Mouse (Mus musculus) layer of hippocampus, adult 18-20 months (tissue): ENCODE measurements around the gene Hist1h2bg. TPM values are rescaled to one million over a fixed set of nuclear protein-coding genes. Genes with fewer than 3 reads are reported as not detected.

Experiments used
- DNase-seq, 2 experiments: peaks; one replicate each; pipeline ENCODE4 v3.0.0; 2022; ENCODE audit warnings: low spot score in 2 of 2
- long read RNA-seq: library from polyadenylated mRNA; stranded (forward); transcript quantifications from one replicate; pipeline ENCODE4 v2.0.0, GENCODE M21; 2021
- total RNA-seq, 2 experiments: library from RNA; stranded (reverse); gene quantifications; 2 replicates each; pipeline ENCODE4 v1.2.3; 2021

Gene Hist1h2bg
- total RNA-seq = 10 to 100 TPM; 58.3 to 66.2 TPM
- long read RNA-seq = 0 reads

DNA sequence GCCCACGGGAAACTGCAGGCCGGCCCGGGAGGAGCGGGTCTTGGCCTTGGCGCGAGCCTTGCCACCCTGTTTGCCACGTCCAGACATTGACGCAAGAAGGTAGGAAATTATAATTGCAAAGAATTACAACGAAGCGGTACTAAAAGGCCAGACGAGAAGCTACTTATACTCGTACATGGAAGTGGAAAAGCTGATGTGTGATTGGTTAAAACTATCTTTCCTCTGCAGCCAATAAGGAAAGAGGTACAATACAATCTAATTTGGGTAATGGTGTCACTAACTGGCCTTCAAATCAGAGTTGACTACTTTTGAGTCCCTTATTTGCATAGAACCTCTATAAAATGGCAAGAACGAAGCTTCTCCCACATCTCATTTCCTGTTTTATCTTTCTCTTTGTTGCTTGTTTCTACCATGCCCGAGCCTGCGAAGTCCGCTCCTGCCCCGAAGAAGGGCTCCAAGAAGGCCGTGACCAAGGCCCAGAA lies at the start of gene Hist1h2bg, which contains the start of gene Hist1h2ae:
Gene Hist1h2bg (plus strand): TSS at position 375 of the 482 bp plus-strand sequence.
Gene Hist1h2ae (minus strand): TSS at position 199 of the 482 bp plus-strand sequence.
- DNase-seq = peak; percentile 78 to 88

DNA sequence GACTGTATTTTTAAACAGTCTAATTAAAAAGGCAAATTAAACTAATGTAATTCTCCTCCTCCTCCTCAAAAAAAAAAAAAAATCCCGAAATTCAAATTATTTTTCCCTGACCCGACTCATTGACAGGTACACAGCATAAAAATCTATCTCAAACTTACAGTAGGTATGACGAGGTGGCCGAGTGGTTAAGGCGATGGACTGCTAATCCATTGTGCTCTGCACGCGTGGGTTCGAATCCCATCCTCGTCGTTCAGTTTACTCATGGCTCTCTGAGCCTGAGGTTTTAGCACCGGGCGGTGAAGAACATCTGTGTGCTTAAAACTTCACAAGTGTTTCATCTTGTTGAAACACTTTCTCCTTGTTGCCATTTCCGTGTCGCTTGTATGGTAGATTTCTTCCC lies 49.5 kb upstream of the Hist1h2bg start:
- DNase-seq = peak; percentile 51 to 88

DNA sequence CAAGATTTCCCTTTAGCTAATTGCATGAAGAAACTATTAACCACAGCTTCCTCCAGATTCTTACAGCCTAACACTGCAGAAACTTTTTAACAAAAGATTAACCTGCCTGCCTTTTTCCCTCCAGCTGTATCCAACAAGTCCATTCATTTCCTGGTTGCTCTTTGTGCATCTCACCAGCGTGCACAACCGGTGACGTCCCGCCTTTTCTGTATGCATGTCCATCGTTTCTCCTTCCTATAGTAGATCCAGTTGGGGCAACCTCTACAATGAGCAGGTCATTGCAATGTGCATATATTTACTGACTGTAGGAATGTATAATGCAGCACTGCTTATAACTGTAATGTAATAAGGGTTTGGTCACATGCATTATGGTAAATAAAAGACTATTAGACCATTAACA lies 47.2 kb upstream of the Hist1h2bg start:
- no peak for DNase-seq

DNA sequence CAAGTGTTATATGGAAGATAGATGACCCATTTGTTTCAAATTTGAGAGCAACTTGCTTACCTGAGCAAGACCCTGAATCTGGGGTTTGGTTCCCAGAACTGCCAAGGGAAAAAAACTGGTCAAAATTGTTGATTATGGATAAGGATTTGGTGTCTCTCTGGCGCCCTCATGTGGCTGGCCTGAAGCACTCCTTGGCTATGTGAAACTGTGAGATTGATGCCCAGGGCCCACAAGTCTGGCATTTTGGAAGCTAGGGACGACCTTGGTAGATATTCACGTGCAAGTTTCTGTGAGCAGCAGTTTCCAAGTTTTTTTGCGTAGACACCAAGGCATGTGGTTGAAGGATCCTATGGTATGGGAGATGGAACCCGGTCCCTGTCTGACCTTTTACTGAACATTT lies 46.5 kb upstream of the Hist1h2bg start:
- DNase-seq = peak; percentile 66 to 78

DNA sequence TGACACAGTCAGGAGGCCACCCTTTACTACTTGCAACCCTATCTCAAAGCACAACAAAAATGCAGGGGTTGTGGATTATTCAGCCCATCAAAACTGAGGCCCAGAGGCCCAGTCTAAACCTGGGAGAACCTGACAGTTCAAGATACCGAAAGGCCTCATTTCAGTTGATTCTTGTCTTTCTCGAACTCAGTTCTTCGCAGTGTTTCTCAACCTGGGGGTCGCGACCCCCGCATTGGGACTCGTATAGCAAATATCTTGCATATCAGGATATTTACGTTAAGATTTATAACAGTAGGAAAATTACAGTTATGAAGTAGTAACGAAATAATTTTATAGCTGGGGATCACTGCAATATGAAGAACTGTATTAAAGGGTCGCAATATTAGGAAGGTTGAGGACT lies 45.3 kb upstream of the Hist1h2bg start:
- DNase-seq = no peak

DNA sequence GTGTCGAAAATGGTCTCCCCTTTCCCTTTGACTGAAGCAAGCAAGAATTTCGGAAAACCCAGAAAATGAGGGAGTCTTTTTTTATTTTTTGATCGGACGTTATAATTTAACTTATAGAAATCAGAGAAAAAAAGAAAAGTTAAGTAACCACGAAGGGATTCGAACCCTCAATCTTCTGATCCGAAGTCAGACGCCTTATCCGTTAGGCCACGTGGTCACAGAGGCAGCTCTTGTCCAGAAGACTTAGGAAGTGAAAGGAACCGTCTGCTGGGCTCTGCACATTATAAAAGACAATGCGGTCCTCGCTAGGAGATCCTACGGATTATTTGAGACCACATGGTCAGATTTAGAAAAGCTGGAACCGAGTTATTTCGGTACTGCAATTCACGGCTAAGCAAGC lies 44.9 kb upstream of the Hist1h2bg start:
- DNase-seq = peak; percentile 87 to 97

DNA sequence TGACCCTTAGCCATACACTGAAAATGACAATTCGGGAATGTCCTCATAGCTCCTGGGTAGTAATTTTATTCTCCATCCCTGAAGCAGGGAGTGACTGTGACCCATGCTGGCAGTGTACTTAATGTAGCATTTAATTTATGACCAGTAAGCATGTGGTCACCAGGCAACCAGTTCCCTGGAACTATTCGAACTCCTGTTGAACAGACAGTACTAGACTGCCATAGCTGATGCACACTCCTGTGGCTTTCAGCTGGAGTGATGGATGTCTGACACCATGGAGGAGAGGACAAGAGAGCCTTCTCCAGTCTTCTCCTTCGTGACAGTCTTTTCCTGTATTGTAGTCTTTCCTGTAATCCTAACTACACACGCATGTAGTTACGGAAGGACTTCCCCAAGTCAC lies 42.2 kb upstream of the Hist1h2bg start:
- DNase-seq = no peak

DNA sequence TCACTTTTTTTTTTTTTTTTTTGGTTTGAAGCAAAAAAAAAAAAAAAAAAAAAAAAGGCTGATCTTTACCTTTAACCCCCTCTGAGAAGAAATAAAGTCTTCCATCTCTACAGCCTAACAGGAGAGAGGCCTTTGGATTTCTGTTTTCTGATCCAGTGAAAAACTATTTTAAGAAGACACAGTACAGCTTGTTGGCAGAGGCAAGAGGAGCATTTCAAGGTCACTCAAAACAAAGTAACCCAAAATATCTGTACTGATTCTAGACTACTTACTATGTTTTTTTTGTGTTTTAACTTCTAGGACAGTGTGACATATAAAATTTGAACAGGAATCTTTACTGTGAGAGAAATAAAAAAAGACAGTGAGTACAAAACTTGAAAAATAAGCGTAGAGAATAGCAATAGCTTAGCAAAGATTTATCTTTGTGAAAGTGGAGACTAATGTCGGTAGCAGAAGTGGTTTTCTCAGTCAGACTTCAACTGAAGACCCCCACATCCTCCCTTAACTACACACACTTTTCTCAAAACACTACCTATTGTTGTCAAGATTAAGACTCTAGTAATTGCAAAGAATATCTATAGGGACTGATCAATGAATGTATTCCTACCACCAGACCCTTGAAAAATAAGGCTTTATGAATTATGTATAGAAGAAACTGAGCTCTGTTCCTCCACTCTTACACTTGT lies 41.6 kb upstream of the Hist1h2bg start:
- no peak for DNase-seq

DNA sequence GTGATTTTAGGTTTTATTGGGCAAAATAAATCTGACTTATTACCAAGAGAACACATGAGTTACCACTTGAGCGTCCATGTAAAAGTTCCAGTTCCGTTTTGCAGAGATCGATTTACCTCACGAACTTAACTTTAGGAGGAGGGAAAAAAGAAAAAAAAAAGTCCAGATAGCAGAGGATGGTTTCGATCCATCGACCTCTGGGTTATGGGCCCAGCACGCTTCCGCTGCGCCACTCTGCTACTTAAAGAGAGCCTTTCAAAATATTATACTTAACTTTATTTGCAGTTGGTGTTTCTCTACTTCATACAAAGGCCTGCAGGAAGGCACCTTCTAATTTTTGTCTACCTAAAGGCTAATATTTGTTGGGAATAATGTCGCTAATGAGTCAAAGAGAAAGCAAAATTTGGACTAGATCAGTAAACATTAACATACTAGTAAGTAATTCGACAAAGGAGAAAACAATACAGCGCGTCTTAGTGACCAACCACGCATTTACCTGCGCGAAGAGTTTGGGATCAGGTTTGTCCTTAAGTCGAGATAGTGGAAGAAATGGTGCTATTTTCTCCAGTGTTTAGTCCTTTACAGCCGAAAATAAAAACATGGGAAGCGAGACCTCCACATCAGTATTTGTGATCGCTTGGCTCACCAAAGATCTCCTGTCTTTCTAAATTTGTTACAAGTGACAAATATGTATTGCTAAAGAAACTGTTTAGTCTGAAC lies 40.9 kb upstream of the Hist1h2bg start:
- DNase-seq = peak; percentile 62 to 90

DNA sequence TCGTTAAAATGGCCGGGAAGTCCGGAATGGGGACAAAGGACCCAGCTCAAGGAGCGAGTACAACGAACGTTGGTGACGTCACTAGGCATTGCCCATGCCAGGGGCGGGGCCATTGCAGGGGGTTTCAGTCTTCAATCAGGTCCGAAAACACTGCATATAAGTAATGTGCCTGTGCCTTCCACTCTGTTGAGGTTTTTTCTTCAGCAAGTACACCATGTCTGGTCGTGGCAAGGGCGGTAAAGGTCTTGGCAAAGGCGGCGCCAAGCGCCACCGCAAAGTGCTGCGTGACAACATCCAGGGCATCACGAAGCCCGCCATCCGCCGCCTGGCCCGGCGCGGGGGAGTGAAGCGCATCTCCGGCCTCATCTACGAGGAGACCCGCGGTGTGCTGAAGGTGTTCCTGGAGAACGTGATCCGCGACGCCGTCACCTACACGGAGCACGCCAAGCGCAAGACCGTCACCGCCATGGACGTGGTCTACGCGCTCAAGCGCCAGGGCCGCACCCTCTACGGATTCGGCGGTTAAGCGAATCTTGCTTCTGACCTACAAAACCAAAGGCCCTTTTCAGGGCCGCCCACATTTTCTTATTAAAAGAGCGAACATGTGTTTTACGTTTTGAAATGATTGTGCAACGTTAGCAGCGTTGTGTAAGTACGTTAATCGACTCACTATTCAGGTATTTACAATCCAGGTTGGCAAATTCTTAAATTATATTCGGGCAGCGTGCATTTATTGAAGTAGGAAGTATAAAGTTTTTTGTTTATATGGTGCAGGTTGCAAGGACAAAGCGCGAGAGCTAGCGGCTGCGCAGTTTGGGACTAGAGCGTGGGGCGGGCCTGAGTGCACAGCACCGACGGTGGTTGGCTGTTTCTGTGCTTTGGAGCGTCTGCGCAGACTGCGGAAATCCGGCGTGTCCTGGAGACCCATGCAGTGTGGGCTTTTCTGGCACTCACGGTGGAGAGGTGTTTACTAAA lies 40.0 kb upstream of the Hist1h2bg start, which contains the start of gene Hist1h4h:
Gene Hist1h4h (plus strand): TSS at position 150 of the 975 bp plus-strand sequence.
- peak; percentile 97 to 99 for DNase-seq

DNA sequence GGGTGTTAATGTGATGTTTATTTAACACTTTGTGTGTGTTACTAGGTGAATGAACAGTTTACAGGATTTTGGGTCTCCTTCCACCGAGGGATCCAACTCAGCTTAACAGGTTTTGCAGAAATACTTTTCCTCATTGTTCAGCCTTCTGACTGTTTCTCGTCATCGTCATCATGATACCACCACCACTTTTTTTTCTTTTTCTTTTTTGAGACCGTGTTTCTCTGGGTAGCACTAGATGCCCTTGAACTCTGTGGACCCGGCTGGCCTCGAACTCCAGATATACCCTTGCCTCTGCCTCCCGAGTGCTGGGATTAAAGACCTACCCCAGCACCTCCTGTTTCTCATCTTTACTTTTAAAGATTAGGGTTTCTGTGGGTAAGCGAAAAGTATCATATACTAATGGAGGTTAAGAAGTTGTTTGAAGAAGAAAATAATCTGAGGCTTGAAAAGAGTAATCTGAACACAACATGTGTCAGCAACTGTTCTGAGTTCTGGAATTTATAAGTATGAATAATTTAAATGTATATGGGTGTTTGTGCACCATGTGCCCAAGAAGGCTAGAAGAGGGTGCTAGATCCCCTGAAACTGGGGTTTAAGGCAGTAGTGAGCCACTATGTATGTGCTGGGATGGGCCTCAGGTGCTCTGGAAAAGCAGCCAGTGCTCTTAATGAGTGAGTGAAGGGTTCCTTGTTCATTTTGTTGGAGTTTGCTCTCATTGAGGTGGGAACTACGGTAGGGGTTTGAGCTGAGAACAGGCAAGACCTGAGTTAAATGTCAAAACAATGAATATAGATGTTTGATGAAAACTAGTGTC lies 38.7 kb upstream of the Hist1h2bg start:
- DNase-seq = no peak

DNA sequence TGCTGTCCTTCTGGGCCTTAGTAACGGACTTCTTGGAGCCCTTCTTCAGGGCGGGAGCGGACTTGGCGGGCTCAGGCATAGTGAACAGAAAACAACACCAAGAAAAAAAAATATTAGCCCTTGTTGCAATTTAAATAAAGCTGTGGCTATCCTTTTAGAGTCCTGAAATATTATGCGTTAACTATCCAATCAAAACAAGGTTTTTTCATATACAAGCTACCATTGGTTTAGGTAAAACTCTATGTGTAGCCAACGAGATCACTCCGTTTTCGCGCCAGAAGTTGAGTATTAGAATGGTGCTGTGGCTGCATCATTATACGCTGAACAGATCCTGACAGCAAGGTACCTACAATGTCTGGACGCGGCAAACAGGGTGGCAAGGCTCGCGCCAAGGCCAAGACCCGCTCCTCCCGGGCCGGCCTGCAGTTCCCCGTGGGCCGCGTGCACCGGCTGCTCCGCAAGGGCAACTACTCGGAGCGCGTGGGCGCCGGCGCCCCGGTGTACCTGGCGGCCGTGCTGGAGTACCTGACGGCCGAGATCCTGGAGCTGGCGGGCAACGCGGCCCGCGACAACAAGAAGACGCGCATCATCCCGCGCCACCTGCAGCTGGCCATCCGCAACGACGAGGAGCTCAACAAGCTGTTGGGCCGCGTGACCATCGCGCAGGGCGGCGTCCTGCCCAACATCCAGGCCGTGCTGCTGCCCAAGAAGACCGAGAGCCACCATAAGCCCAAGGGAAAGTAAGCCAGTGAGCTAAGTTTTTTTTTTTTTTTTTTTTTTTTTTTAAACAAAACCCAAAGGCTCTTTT lies 37.4 kb upstream of the Hist1h2bg start, which contains the start of gene Hist1h2af:
Gene Hist1h2af (plus strand): TSS at position 347 of the 808 bp plus-strand sequence.
- DNase-seq = peak; percentile 69 to 85

DNA sequence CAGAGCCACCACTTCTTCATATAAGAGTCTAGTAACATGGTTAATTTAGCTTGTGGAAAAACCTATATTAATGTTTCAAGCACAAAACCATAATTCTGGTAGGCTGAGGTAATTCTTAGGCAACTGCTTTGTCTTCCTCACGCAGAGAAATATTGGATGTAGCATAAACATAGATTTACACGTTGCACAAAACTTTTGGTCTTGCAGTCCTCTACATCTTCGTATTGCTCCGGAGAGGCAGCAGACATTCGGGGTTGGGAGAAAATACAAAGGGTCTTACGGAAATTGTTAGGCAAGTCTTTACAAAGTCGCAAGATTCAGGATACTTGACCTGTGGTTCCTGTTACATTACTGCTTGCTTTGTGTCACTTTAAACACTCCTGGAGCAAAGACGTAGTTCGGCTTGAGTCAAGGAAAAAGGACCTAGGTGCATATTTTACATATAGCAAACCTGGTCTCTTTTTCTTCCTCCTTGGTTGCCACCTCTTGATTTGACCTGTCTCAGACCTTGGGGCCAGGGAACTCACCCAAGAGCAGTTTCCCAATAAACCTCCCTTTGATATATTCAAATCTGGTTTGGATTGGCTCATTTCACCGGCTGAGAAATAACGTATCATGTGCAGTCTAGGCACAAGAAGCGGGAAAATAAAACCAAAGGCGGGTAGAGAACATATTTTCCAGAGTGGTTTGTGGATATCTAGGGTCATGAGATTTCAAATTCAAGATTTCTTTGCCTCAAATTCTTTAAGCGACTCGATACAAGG lies 36.6 kb upstream of the Hist1h2bg start:
- DNase-seq = no peak

DNA sequence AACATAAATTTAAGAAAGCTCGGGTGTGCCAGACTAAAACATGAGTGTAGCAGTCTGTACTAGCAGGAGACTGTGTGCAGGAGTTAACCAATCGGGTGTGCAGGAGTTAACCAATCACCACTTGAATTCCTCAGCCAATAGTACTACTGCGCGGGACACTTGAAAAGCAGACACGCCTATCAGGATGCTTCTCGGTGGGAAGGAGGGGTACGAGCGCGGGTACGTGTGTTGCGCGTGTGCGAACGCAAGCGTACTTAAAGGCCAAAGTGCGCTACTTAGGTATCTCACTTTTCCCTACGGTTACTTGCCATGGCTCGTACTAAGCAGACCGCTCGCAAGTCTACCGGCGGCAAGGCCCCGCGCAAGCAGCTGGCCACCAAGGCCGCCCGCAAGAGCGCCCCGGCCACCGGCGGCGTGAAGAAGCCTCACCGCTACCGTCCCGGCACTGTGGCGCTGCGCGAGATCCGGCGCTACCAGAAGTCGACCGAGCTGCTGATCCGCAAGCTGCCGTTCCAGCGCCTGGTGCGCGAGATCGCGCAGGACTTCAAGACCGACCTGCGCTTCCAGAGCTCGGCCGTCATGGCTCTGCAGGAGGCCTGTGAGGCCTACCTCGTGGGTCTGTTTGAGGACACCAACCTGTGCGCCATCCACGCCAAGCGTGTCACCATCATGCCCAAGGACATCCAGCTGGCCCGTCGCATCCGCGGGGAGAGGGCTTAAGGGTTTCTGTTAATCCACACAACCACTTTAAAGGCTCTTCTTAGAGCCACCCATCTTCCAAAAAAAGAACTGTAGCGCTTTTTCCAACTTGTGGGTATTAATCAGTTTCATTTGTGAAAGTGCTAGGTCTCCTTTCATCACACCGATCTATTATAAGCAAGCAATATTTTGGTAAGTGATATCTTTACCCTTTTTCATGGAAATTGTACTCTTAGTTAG lies 35.8 kb upstream of the Hist1h2bg start, which contains the start of gene Hist1h3g:
Gene Hist1h3g (plus strand): TSS at position 286 of the 939 bp plus-strand sequence.
- peak; percentile 89 to 96 for DNase-seq

DNA sequence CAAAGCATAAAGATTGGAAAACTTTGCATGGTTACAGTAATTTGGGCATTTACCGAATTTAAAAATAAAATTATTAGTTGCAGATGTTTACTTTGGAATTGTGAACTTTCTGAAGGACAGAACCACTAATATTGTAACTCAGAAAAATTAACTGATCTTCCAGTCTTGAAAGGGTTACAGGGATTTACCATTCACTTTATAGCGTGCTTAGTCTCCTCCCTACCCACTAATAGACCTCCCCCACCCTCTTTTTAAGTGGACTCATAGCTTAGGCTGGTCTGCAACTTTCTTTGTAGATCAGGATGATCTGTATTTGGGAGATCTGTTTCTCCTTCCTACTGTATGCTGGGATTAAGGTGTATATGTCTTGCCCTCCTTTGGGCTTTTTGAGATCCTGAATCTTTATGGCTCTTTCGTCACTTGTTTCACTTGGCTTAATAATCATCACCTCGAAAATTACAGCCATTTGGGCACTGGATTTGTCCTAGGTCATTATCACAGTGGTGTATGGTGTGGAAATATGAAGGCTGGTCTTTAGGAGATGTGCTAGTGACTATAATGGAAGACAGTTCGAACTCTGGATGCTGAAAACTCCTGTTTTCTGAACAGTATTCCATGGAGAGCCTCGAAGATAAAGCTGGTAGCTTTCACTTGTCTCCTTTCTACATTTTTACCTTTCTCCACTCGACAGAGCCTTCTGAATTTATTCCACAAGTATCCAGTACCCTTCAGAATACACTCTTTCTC lies 34.9 kb upstream of the Hist1h2bg start:
- no peak for DNase-seq

DNA sequence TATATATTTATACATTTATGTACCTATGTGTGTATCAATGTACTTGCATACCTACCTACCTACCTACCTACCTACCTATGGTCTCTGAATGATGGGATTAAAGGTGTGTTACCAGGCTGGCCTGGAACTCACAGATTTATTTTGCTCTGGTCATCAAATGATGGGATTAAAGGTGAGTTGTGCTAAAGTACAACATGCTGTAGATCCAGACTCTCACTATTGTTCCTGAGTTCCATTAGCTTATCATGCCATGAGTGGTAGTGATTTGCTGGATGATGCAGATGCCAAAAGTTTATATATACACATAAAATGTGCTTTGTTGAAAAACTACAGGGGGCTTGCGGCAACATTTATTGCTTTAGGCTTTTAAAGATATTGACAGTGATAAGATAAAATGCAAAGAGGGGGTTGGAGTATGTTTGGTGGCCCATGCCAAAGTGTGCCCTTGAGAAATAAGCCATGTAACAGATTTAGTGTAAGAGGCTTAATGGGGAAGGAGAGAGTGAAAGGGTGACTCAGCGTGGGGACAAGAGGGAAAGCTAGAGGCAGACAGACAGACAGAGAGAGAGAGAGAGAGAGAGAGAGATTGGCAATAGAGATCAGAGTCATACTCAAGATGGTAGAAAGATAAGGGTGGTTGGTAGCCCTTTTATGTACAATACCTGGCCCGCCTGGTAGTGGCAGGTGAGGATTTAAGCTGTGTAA lies 34.0 kb upstream of the Hist1h2bg start:
- DNase-seq = no peak
